Mouse (Mus musculus) bone marrow, adult 2 months (tissue): ENCODE data around the gene Ttc7.

Source experiments
- CTCF ChIP-seq: fragments of 200-500 bp; IDR thresholded peaks from 2 replicates; pipeline ENCODE4 v1.5.1; 2011; ENCODE audit warnings: low read length, control low read depth; ENCODE audit not compliant: control insufficient read depth, insufficient read depth
- POLR2A ChIP-seq: fragments of 200-500 bp; IDR thresholded peaks from 2 replicates; pipeline ENCODE4 v1.6.1; 2011; ENCODE audit warnings: low read depth, mild to moderate bottlenecking, control low read depth, low read length, borderline replicate concordance; ENCODE audit not compliant: control insufficient read depth

GRCm38 (mm10) chr17:87427511-87427910, 144.8 kb downstream of the Ttc7 start, which contains the start of gene Stpg4:
- no peak for TF ChIP-seq CTCF
- TF ChIP-seq POLR2A = no peak
